Mouse (Mus musculus) ES-E14 (cell line): ENCODE measurements around the gene Slc12a1.

ENCODE experiments used
- CHD2 ChIP-seq: IDR thresholded peaks from 2 replicates; pipeline ENCODE4 v1.6.1; 2014; ENCODE audit warnings: mild to moderate bottlenecking, low read depth, low read length, inconsistent platforms
- HCFC1 ChIP-seq: IDR thresholded peaks from 2 replicates; pipeline ENCODE4 v1.6.1; 2012; ENCODE audit warnings: low read length, inconsistent platforms, borderline replicate concordance; ENCODE audit not compliant: insufficient read depth
- MAFK ChIP-seq: IDR thresholded peaks from 2 replicates; pipeline ENCODE4 v1.6.1; 2014; ENCODE audit warnings: mild to moderate bottlenecking, low read depth, low read length, inconsistent platforms; ENCODE audit not compliant: insufficient read depth
- ZNF384 ChIP-seq: IDR thresholded peaks from 2 replicates; pipeline ENCODE4 v1.6.1; 2012; ENCODE audit warnings: low read depth, low read length, inconsistent platforms

GRCm38 (mm10) chr2:125278474-125278873, 126.2 kb downstream of the Slc12a1 start:
- no peak for TF ChIP-seq MAFK
- TF ChIP-seq ZNF384: no peak
- TF ChIP-seq HCFC1: no peak
- TF ChIP-seq CHD2: no peak
